Mouse (Mus musculus): ENCODE data around the gene Chrne.

GRCm38 (mm10) chr11:70657573-70657972 is 38.6 kb upstream of the Chrne start:
- TF ChIP-seq CTCF (IDR thresholded peaks at IDR 0.05) (no peak), EP300 (IDR thresholded peaks at IDR 0.05) (no peak)
